Mouse (Mus musculus): ENCODE results near the gene En2. TPM values are rescaled to one million over a fixed set of nuclear protein-coding genes. Genes with fewer than 3 reads are reported as not detected.

En2 gene
- polyA plus RNA-seq, 1 experiment from 2014 or later, result 0.07 TPM

GRCm38 (mm10) chr5:28128851-28129250 is 36.6 kb upstream of the En2 start:
- Histone ChIP-seq H3K27me3 (ENCODE audit: insufficient read depth, low read length) (peaks cover 73% of the 10 kb centered on the region), H3K9me3 (ENCODE audit: low read length) (no peaks in the 10 kb centered on the region), H3K27ac (ENCODE audit: low read length) (no peak overlapping the region), H3K36me3 (ENCODE audit: insufficient read depth, low read length) (no peaks in the 10 kb centered on the region), H3K9ac (replicated peaks; ENCODE audit: low read length) (no peak overlapping the region), H3K4me1 (ENCODE audit: insufficient read depth, low read length) (no peaks in the 10 kb centered on the region), H3K4me2 (replicated peaks; ENCODE audit: low read depth, low read length) (no peak overlapping the region), H3K4me3 (ENCODE audit: low read length) (no peak overlapping the region)
- 31% methylated on average over 1 of the region's 1 CpGs for WGBS
- no peak for ATAC-seq (ENCODE audit: low FRiP score, low TSS enrichment)

GRCm38 (mm10) chr5:28132231-28132630 is 33.3 kb upstream of the En2 start:
- no peak for ATAC-seq (ENCODE audit: low FRiP score, low TSS enrichment)
- WGBS, result 84% methylated on average over 5 of the region's 5 CpGs

GRCm38 (mm10) chr5:28136438-28136837 is 29.1 kb upstream of the En2 start:
- no peaks in the 10 kb centered on the region for H3K9me3 ChIP-seq (ENCODE audit: low read length)

More at GRCm38 (mm10) chr5:28132231-28132630, 33.3 kb upstream of the En2 start:
- H3K4me2 ChIP-seq (replicated peaks; ENCODE audit: low read depth, low read length), result no peak overlapping the region
- no peaks in the 10 kb centered on the region for H3K4me1 ChIP-seq (ENCODE audit: insufficient read depth, low read length)
- no peak overlapping the region for H3K27ac ChIP-seq (ENCODE audit: low read length)
- no peaks in the 10 kb centered on the region for H3K36me3 ChIP-seq (ENCODE audit: insufficient read depth, low read length)
- peaks cover 42% of the 10 kb centered on the region for H3K27me3 ChIP-seq (ENCODE audit: insufficient read depth, low read length)
- no peaks in the 10 kb centered on the region for H3K9me3 ChIP-seq (ENCODE audit: low read length)
- no peak overlapping the region for H3K4me3 ChIP-seq (ENCODE audit: low read length)
- no peak overlapping the region for H3K9ac ChIP-seq (replicated peaks; ENCODE audit: low read length)

GRCm38 (mm10) chr5:28144555-28144954 is 20.9 kb upstream of the En2 start:
- Histone ChIP-seq H3K36me3 (ENCODE audit: insufficient read depth, low read length) (no peaks in the 10 kb centered on the region), H3K4me3 (ENCODE audit: low read length) (no peak overlapping the region), H3K9ac (replicated peaks; ENCODE audit: low read length) (no peak overlapping the region), H3K9me3 (ENCODE audit: low read length) (no peaks in the 10 kb centered on the region), H3K4me1 (ENCODE audit: insufficient read depth, low read length) (no peaks in the 10 kb centered on the region), H3K4me2 (replicated peaks; ENCODE audit: low read depth, low read length) (no peak overlapping the region), H3K27me3 (ENCODE audit: insufficient read depth, low read length) (no peaks in the 10 kb centered on the region), H3K27ac (ENCODE audit: low read length) (no peak overlapping the region)
- no peak for ATAC-seq (ENCODE audit: low FRiP score, low TSS enrichment)

More at GRCm38 (mm10) chr5:28136438-28136837, 29.1 kb upstream of the En2 start:
- no peak overlapping the region for H3K4me3 ChIP-seq (ENCODE audit: low read length)
- peaks cover 12% of the 10 kb centered on the region for H3K27me3 ChIP-seq (ENCODE audit: insufficient read depth, low read length)
- no peak overlapping the region for H3K9ac ChIP-seq (replicated peaks; ENCODE audit: low read length)
- no peak overlapping the region for H3K4me2 ChIP-seq (replicated peaks; ENCODE audit: low read depth, low read length)
- 39% methylated on average over 2 of the region's 2 CpGs for WGBS
- H3K4me1 ChIP-seq (ENCODE audit: insufficient read depth, low read length), result no peaks in the 10 kb centered on the region
- no peaks in the 10 kb centered on the region for H3K36me3 ChIP-seq (ENCODE audit: insufficient read depth, low read length)
- ATAC-seq (ENCODE audit: low FRiP score, low TSS enrichment), result no peak
- no peak overlapping the region for H3K27ac ChIP-seq (ENCODE audit: low read length)

DNA sequence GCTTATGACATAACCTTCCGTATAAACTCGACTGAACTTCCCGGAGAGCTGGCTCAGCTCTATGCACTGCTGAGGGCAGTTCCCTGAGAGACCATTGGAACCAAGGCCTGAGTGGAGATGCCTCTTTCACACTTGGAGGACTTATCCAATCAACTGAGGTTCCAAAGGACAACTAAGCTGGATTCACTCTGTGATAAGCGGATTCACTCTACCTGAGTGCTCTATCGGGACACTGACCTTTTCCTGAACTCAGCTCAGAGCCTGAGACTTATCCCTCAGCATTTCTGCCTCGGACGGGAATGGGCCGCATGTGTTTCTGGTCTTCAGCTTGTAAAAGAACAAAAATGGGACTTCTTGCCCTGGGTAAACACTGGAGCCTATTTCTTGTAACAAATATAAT is 19.5 kb upstream of the En2 start:
- Histone ChIP-seq H3K4me1 (ENCODE audit: insufficient read depth, low read length) (no peaks in the 10 kb centered on the region), H3K36me3 (ENCODE audit: insufficient read depth, low read length) (no peaks in the 10 kb centered on the region), H3K9ac (replicated peaks; ENCODE audit: low read length) (no peak overlapping the region), H3K27me3 (ENCODE audit: insufficient read depth, low read length) (no peaks in the 10 kb centered on the region), H3K4me3 (ENCODE audit: low read length) (no peak overlapping the region), H3K9me3 (ENCODE audit: low read length) (no peaks in the 10 kb centered on the region), H3K4me2 (replicated peaks; ENCODE audit: low read depth, low read length) (no peak overlapping the region), H3K27ac (ENCODE audit: low read length) (no peak overlapping the region)
- WGBS, result 73% methylated on average over 8 of the region's 8 CpGs
- ATAC-seq (ENCODE audit: low FRiP score, low TSS enrichment), result no peak

DNA sequence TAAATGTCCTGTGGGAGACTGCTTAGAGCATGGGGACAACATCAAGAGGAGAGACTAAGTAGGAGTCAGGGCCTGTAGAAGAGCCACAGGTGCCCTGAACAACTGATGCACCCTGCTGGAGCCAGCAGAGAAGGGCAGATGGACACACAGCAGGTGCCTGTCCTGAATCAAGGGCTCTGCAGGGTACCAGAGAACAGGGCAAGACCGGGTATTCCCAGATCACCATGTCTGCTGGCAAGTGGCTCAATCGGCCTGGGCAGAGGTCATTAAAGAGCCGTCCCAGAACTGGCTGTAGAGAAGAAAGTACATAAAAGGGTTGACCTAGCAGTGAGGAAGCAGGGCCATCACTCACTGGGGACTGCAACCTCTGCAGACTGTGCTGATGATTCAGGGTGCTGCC is 17.0 kb upstream of the En2 start:
- H3K9me3 ChIP-seq (ENCODE audit: low read length), result no peaks in the 10 kb centered on the region
- H3K9ac ChIP-seq (replicated peaks; ENCODE audit: low read length), result no peak overlapping the region
- no peak overlapping the region for H3K4me2 ChIP-seq (replicated peaks; ENCODE audit: low read depth, low read length)
- no peak overlapping the region for H3K4me3 ChIP-seq (ENCODE audit: low read length)
- no peaks in the 10 kb centered on the region for H3K4me1 ChIP-seq (ENCODE audit: insufficient read depth, low read length)
- ATAC-seq (ENCODE audit: low FRiP score, low TSS enrichment), result no peak
- peaks cover 3% of the 10 kb centered on the region; the same call in 1 of the 2 replicates for H3K27me3 ChIP-seq (ENCODE audit: insufficient read depth, low read length)
- no peaks in the 10 kb centered on the region for H3K36me3 ChIP-seq (ENCODE audit: insufficient read depth, low read length)
- 20% methylated on average over 3 of the region's 3 CpGs for WGBS
- no peak overlapping the region for H3K27ac ChIP-seq (ENCODE audit: low read length)

DNA sequence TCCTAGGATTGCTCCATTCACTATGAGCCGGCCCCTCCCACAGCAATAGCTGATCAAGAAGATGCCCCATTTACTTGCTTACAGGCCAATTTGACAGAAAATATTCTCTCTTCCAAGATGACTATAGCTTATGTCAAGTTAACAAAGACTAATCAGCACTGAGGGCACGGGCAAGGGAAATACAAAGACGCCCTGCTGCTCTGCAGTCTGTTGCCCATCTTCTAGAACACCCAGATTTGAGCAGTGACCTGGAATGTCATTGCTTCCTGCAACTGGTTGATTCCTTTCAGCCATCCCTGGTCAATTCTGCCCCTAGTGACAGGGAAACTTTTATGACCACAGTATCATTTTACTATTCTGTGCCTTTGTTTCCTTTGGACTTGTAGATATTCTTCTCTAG is 16.1 kb upstream of the En2 start:
- H3K9ac ChIP-seq (replicated peaks; ENCODE audit: low read length), result no peak overlapping the region

GRCm38 (mm10) chr5:28157044-28157730 is 8.3 kb upstream of the En2 start:
- WGBS, result 3% methylated on average over 9 of the region's 9 CpGs
- H3K9ac ChIP-seq (replicated peaks; ENCODE audit: low read length), result no peak overlapping the region
- H3K27ac ChIP-seq (ENCODE audit: low read length), result no peak overlapping the region
- ATAC-seq (ENCODE audit: low FRiP score, low TSS enrichment), result no peak
- H3K27me3 ChIP-seq (ENCODE audit: insufficient read depth, low read length), result peaks cover 78% of the 10 kb centered on the region
- no peak overlapping the region for H3K4me3 ChIP-seq (ENCODE audit: low read length)
- peaks cover 10% of the 10 kb centered on the region; the same call in 1 of the 2 replicates for H3K4me1 ChIP-seq (ENCODE audit: insufficient read depth, low read length)
- H3K4me2 ChIP-seq (replicated peaks; ENCODE audit: low read depth, low read length), result no peak overlapping the region
- H3K9me3 ChIP-seq (ENCODE audit: low read length), result no peaks in the 10 kb centered on the region
- no peaks in the 10 kb centered on the region for H3K36me3 ChIP-seq (ENCODE audit: insufficient read depth, low read length)

More for the DNA sequence above, 16.1 kb upstream of the En2 start:
- Histone ChIP-seq H3K9me3 (ENCODE audit: low read length) (no peaks in the 10 kb centered on the region), H3K27ac (ENCODE audit: low read length) (no peak overlapping the region), H3K4me2 (replicated peaks; ENCODE audit: low read depth, low read length) (no peak overlapping the region), H3K4me1 (ENCODE audit: insufficient read depth, low read length) (no peaks in the 10 kb centered on the region), H3K36me3 (ENCODE audit: insufficient read depth, low read length) (no peaks in the 10 kb centered on the region), H3K4me3 (ENCODE audit: low read length) (no peak overlapping the region), H3K27me3 (ENCODE audit: insufficient read depth, low read length) (peaks cover 10% of the 10 kb centered on the region; the same call in 1 of the 2 replicates)
- no peak for ATAC-seq (ENCODE audit: low FRiP score, low TSS enrichment)
- 80% methylated on average over 3 of the region's 3 CpGs for WGBS

- H3K4me2 ChIP-seq (replicated peaks; ENCODE audit: low read depth, low read length), result peak overlapping the region; percentile 44
- no peak overlapping the region for H3K9ac ChIP-seq (replicated peaks; ENCODE audit: low read length)
- H3K36me3 ChIP-seq (ENCODE audit: insufficient read depth, low read length), result no peaks in the 10 kb centered on the region
- no peak overlapping the region for H3K27ac ChIP-seq (ENCODE audit: low read length)
- 1% methylated on average over 17 of the region's 17 CpGs for WGBS
- ATAC-seq (ENCODE audit: low FRiP score, low TSS enrichment), result no peak
- no peaks in the 10 kb centered on the region for H3K9me3 ChIP-seq (ENCODE audit: low read length)
- H3K4me3 ChIP-seq (ENCODE audit: low read length), result peak overlapping the region; percentile 23
- H3K4me1 ChIP-seq (ENCODE audit: insufficient read depth, low read length), result peaks cover 10% of the 10 kb centered on the region; the same call in 1 of the 2 replicates
- peaks cover 84% of the 10 kb centered on the region for H3K27me3 ChIP-seq (ENCODE audit: insufficient read depth, low read length)
Observed at GRCm38 (mm10) chr5:28157781-28158180, 7.7 kb upstream of the En2 start.

GRCm38 (mm10) chr5:28158308-28159071 is 7.0 kb upstream of the En2 start:
- no peak overlapping the region for H3K9ac ChIP-seq (replicated peaks; ENCODE audit: low read length)
- ATAC-seq (ENCODE audit: low FRiP score, low TSS enrichment), result peak; percentile 84; the same call in 1 of the 2 replicates
- H3K27ac ChIP-seq (ENCODE audit: low read length), result no peak overlapping the region
- H3K4me1 ChIP-seq (ENCODE audit: insufficient read depth, low read length), result peaks cover 10% of the 10 kb centered on the region; the same call in 1 of the 2 replicates
- H3K4me3 ChIP-seq (ENCODE audit: low read length), result peak overlapping the region; percentile 23
- H3K27me3 ChIP-seq (ENCODE audit: insufficient read depth, low read length), result peaks cover 87% of the 10 kb centered on the region
- peak overlapping the region; percentile 44 for H3K4me2 ChIP-seq (replicated peaks; ENCODE audit: low read depth, low read length)
- WGBS, result 0% methylated on average over 31 of the region's 31 CpGs
- no peaks in the 10 kb centered on the region for H3K9me3 ChIP-seq (ENCODE audit: low read length)
- no peaks in the 10 kb centered on the region for H3K36me3 ChIP-seq (ENCODE audit: insufficient read depth, low read length)

All from kidney, embryonic 16.5 days (tissue).